Mouse (Mus musculus) limb, embryonic 12.5 days (tissue): ENCODE data around the gene Barx2. TPM values are rescaled to one million over a fixed set of nuclear protein-coding genes. Genes with fewer than 3 reads are reported as not detected.

Experiments used
- ATAC-seq: fragments of 200-750 bp; cut with Nextera tagmentation; 2 replicates; pipeline ENCODE4 v1.8.0; 2017; ENCODE audit warnings: low read depth, moderate TSS enrichment; ENCODE audit not compliant: insufficient number of reproducible peaks, insufficient read depth, low FRiP score, low TSS enrichment
- H3K27ac ChIP-seq: fragments of 300-500 bp; sonication (generic); 2 replicates; pipeline ENCODE4 v1.5.1; 2016; ENCODE audit warnings: mild to moderate bottlenecking, moderate library complexity
- H3K27me3 ChIP-seq: fragments of 300-500 bp; sonication (generic); 2 replicates; pipeline ENCODE4 v1.6.1; 2016; ENCODE audit warnings: mild to moderate bottlenecking, moderate library complexity
- H3K36me3 ChIP-seq: fragments of 300-500 bp; sonication (generic); 2 replicates; pipeline ENCODE4 v1.6.1; 2016; ENCODE audit warnings: mild to moderate bottlenecking, moderate library complexity
- H3K4me1 ChIP-seq: fragments of 300-500 bp; sonication (generic); replicated peaks from 2 replicates; pipeline ENCODE4 v1.6.1; 2016
- H3K4me2 ChIP-seq: fragments of 300-500 bp; sonication (generic); 2 replicates; pipeline ENCODE4 v1.6.1; 2016; ENCODE audit warnings: mild to moderate bottlenecking, moderate library complexity
- H3K4me3 ChIP-seq: fragments of 300-500 bp; sonication (generic); replicated peaks from 2 replicates; pipeline ENCODE4 v1.5.1; 2016; ENCODE audit warnings: mild to moderate bottlenecking
- H3K9ac ChIP-seq: fragments of 300-500 bp; sonication (generic); replicated peaks from 2 replicates; pipeline ENCODE4 v1.6.1; 2016; ENCODE audit warnings: mild to moderate bottlenecking, moderate library complexity
- H3K9me3 ChIP-seq: fragments of 300-500 bp; sonication (generic); 2 replicates; pipeline ENCODE4 v1.6.1; 2016; ENCODE audit warnings: mild to moderate bottlenecking, moderate library complexity
- WGBS: fragments of 180-500 bp; shearing (Covaris S2); methylation state at CpG from one replicate; pipeline ENCODE4 v1.1.7; 2016; 5-methylcytosine and 5-hydroxymethylcytosine counted together
- polyA plus RNA-seq: library from polyadenylated mRNA; unstranded; fragments of >200 nt; fragmentation: Nextera tagmentation; extraction: Ambion mirVana; gene quantifications from 2 replicates; pipeline ENCODE4 v1.2.1, GENCODE M21; 2016

Barx2 gene
- polyA plus RNA-seq, 1 experiment from 2014 or later = 1.1 TPM

- Histone ChIP-seq H3K4me1 (peaks cover 7% of the 10 kb centered on the region; the same call in 1 of the 2 replicates), H3K27ac (no peak overlapping the region), H3K4me3 (no peak overlapping the region), H3K36me3 (no peaks in the 10 kb centered on the region), H3K4me2 (no peak overlapping the region), H3K9me3 (no peaks in the 10 kb centered on the region), H3K27me3 (no peaks in the 10 kb centered on the region), H3K9ac (no peak overlapping the region)
- WGBS = 69% methylated on average over 3 of the region's 3 CpGs
- no peak for ATAC-seq
Measured at GRCm38 (mm10) chr9:31926766-31927165, 13.5 kb upstream of the Barx2 start.

DNA sequence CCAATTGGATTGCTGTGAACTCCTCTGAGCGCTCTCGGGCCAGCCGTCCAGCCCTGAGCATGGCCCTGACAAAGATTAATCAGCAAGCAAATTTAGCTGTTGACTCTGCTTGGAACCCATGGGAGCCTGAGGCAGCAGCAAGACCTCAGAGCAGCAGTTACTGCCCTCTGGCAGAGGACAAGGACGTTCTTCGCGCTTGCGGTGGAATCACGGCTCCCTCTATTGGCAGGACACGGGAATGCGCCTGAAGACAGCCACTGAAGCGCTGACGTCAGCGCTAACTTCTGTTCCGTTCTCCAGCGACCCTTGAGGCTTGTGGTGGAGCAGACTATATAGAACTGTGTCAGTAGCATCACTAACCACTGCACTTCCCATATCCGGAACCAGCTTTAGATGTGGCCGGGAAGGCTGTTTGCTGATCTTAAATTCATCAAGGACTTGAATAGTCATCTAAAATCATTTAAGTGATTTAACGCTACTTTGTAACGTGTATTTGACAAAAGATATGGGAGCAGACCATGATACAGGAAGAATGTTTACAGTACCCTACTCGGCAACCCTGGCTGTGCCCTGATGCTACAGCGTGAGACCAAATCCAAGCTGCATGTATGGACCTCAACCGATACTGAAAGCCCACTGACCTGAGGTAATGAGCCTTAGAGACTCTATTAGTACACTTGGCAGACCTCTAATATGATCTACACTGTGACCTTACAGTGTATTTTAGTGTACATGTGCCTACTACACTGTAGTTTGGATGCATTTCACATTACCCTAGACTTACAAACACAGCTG is 12.8 kb upstream of the Barx2 start:
- H3K4me3 ChIP-seq = no peak overlapping the region
- peaks cover 7% of the 10 kb centered on the region; the same call in 1 of the 2 replicates for H3K4me1 ChIP-seq
- H3K36me3 ChIP-seq = no peaks in the 10 kb centered on the region
- ATAC-seq = peak; percentile 73
- H3K27ac ChIP-seq = no peak overlapping the region
- 20% methylated on average over 22 of the region's 22 CpGs for WGBS
- no peaks in the 10 kb centered on the region for H3K9me3 ChIP-seq
- peaks cover 4% of the 10 kb centered on the region for H3K27me3 ChIP-seq
- H3K9ac ChIP-seq = no peak overlapping the region
- peak overlapping the region; percentile 28; the same call in 1 of the 2 replicates for H3K4me2 ChIP-seq

DNA sequence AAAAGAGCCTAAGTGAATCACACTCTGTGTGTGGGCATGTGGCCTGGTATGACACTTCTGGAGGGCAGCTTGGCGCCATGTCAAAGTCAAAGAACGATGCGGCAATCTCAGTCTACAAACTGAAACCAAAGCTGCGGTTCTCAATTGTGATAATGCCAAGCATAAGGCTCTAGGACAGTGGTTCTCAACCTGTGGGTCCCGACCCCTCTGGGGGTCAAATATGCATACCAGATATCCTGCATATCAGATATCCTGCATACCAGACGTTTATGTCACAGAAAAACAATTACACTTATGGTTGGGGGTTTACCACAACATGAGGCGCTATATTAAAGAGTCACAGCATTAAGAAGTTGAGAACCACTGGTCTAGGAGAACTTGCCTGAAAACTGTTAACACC is 10.3 kb upstream of the Barx2 start:
- no peaks in the 10 kb centered on the region for H3K9me3 ChIP-seq
- H3K4me3 ChIP-seq = no peak overlapping the region
- H3K27me3 ChIP-seq = peaks cover 22% of the 10 kb centered on the region
- peaks cover 7% of the 10 kb centered on the region; the same call in 1 of the 2 replicates for H3K4me1 ChIP-seq
- H3K9ac ChIP-seq = no peak overlapping the region
- 78% methylated on average over 7 of the region's 7 CpGs for WGBS
- no peak overlapping the region for H3K4me2 ChIP-seq
- no peak overlapping the region for H3K27ac ChIP-seq
- no peaks in the 10 kb centered on the region for H3K36me3 ChIP-seq
- no peak for ATAC-seq

GRCm38 (mm10) chr9:31919802-31920201 is 6.5 kb upstream of the Barx2 start:
- Histone ChIP-seq H3K36me3 (no peaks in the 10 kb centered on the region), H3K9ac (no peak overlapping the region), H3K4me2 (no peak overlapping the region), H3K9me3 (no peaks in the 10 kb centered on the region), H3K4me3 (no peak overlapping the region), H3K27ac (no peak overlapping the region), H3K4me1 (peaks cover 6% of the 10 kb centered on the region), H3K27me3 (peaks cover 56% of the 10 kb centered on the region)
- no peak for ATAC-seq
- 8% methylated on average over 1 of the region's 1 CpGs for WGBS

- WGBS = 10% methylated on average over 9 of the region's 9 CpGs
- no peak for ATAC-seq
- peaks cover 86% of the 10 kb centered on the region for H3K27me3 ChIP-seq
Measured at GRCm38 (mm10) chr9:31916421-31916820, 3.2 kb upstream of the Barx2 start.

DNA sequence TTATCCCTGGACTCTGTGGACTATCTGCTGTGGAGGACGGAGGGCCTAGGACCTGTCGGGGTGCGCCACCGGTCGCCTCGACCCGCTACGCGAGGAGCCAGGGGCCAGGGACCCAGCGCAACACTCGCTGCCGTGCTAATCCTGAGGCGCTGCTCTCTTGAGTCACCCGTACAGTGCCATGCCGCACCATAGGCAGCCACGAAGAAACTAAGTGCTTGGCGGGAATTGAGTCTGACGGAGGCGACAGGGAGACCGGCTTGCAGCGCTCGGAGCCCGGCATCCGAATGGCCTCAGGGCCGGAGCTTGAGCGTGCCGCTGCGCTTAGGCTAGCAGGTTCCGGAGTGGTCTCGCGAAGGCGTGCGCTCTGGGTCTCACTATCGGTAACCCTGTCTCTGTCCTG is 1.6 kb upstream of the Barx2 start:
- Histone ChIP-seq H3K4me3 (peak overlapping the region; percentile 60), H3K4me1 (peaks cover 37% of the 10 kb centered on the region), H3K36me3 (no peaks in the 10 kb centered on the region), H3K27ac (no peak overlapping the region), H3K4me2 (peak overlapping the region; percentile 97), H3K9me3 (no peaks in the 10 kb centered on the region), H3K9ac (no peak overlapping the region), H3K27me3 (peaks cover 90% of the 10 kb centered on the region)
- under 1% methylated on average over 34 of the region's 34 CpGs for WGBS
- ATAC-seq = no peak

More at GRCm38 (mm10) chr9:31916421-31916820, 3.2 kb upstream of the Barx2 start:
- Histone ChIP-seq H3K4me3 (no peak overlapping the region), H3K36me3 (no peaks in the 10 kb centered on the region), H3K9ac (no peak overlapping the region), H3K4me1 (peaks cover 27% of the 10 kb centered on the region), H3K4me2 (no peak overlapping the region), H3K27ac (no peak overlapping the region), H3K9me3 (no peaks in the 10 kb centered on the region)

DNA sequence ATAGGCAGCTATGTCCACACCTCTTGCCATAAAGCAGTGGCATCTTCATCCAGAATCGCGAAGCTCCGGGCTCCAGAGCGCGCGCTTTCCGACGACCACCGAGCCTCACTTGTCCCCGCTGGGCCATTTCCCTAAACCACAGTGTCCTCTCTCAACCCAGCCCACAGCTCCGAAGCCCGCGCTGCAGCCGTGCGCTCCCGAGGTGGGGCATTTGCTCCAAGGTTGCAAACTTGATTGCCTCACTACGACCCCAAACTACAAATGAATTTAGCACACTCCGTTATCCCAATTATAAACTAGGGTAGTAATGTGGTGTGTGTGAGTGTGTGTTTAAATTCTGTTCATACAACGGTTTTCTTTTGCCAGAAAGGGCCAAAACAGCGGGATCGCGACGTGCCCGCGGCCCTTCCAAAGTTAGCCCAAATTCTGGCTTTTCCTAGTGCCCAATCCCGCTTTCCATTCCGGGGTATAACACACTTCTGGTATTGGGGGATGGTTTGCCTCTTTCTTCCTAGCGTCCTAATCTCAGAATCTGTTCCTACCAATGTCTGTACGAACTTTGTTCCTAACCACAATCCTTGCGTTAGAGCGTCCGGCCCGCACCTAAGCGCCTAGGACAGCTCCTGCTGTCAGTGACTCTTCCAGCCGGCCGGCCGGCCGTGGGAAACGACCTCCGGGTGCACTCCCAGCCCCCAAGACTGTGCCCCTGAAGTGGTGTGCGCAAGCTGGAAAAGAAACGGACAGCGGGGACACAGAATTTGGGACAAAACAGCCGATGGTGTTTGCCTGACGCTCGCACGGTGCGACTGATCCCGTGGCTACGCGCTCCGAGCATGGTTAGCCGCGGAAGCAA is 703 bp upstream of the Barx2 start:
- H3K9ac ChIP-seq = peak overlapping the region; percentile 51
- no peak for ATAC-seq

DNA sequence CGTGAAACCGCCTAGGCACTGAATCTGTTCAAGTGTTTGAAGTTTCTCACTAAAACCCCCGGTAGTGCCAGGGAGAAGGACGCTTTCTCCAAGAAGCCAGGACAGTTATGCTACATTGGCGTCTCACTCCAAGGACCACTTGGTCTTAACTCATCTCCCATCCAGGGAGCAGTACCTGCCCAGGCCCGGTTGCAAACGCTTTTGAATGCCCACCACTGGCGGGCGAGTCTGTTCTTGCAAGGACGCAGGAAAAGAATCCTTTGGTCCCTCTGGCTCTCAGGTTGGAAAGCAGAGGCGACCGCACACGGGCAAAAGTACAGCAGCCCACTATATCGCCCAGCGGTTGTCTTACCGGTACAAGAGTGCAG is 725 bp downstream of the Barx2 start:
- peaks cover 82% of the 10 kb centered on the region for H3K27me3 ChIP-seq
- no peak; the same call in 1 of the 2 replicates for ATAC-seq
- peak overlapping the region; percentile 60 for H3K4me3 ChIP-seq
- H3K9ac ChIP-seq = peak overlapping the region; percentile 51; the same call in 1 of the 2 replicates
- H3K4me1 ChIP-seq = peaks cover 48% of the 10 kb centered on the region
- H3K36me3 ChIP-seq = no peaks in the 10 kb centered on the region
- peak overlapping the region; percentile 97 for H3K4me2 ChIP-seq
- H3K27ac ChIP-seq = no peak overlapping the region
- H3K9me3 ChIP-seq = no peaks in the 10 kb centered on the region
- under 1% methylated on average over 16 of the region's 16 CpGs for WGBS

More for the DNA sequence above, 703 bp upstream of the Barx2 start:
- Histone ChIP-seq H3K4me3 (peak overlapping the region; percentile 60), H3K4me1 (peaks cover 40% of the 10 kb centered on the region), H3K9me3 (no peaks in the 10 kb centered on the region), H3K27ac (no peak overlapping the region), H3K36me3 (no peaks in the 10 kb centered on the region), H3K4me2 (peak overlapping the region; percentile 97), H3K27me3 (peaks cover 86% of the 10 kb centered on the region)
- WGBS = under 1% methylated on average over 54 of the region's 54 CpGs

- ATAC-seq = no peak
- Histone ChIP-seq H3K4me2 (no peak overlapping the region), H3K9ac (no peak overlapping the region), H3K4me3 (no peak overlapping the region), H3K4me1 (peaks cover 51% of the 10 kb centered on the region), H3K27ac (no peak overlapping the region), H3K36me3 (no peaks in the 10 kb centered on the region), H3K27me3 (peaks cover 72% of the 10 kb centered on the region), H3K9me3 (no peaks in the 10 kb centered on the region)
- WGBS = 64% methylated on average over 5 of the region's 5 CpGs
Measured at GRCm38 (mm10) chr9:31910221-31910620, 3.0 kb downstream of the Barx2 start.

GRCm38 (mm10) chr9:31901781-31902180 is 11.5 kb downstream of the Barx2 start:
- Histone ChIP-seq H3K4me1 (peaks cover 5% of the 10 kb centered on the region; the same call in 1 of the 2 replicates), H3K4me2 (no peak overlapping the region), H3K27me3 (peaks cover 12% of the 10 kb centered on the region), H3K27ac (no peak overlapping the region), H3K36me3 (no peaks in the 10 kb centered on the region), H3K9me3 (no peaks in the 10 kb centered on the region), H3K4me3 (no peak overlapping the region), H3K9ac (no peak overlapping the region)
- ATAC-seq = no peak
- WGBS = 74% methylated on average over 2 of the region's 2 CpGs

GRCm38 (mm10) chr9:31894775-31895320 is 18.4 kb downstream of the Barx2 start:
- Histone ChIP-seq H3K36me3 (no peaks in the 10 kb centered on the region), H3K4me1 (peaks cover 8% of the 10 kb centered on the region; the same call in 1 of the 2 replicates), H3K4me3 (no peak overlapping the region), H3K27me3 (no peaks in the 10 kb centered on the region), H3K9ac (no peak overlapping the region), H3K9me3 (no peaks in the 10 kb centered on the region), H3K27ac (no peak overlapping the region), H3K4me2 (no peak overlapping the region; the same call in 1 of the 2 replicates)
- 57% methylated on average over 10 of the region's 10 CpGs for WGBS
- no peak for ATAC-seq
